Mouse (Mus musculus): ENCODE data around the gene Xpo1.
A peak's percentile ranks its signal among the peaks of the same experiment; 100 is the strongest.
"Not testable (repeated sequence)": the region's sequence is repeated elsewhere in the genome, so short reads cannot be mapped to it uniquely, and the experiment has no call there.

The Xpo1 gene

DNA sequence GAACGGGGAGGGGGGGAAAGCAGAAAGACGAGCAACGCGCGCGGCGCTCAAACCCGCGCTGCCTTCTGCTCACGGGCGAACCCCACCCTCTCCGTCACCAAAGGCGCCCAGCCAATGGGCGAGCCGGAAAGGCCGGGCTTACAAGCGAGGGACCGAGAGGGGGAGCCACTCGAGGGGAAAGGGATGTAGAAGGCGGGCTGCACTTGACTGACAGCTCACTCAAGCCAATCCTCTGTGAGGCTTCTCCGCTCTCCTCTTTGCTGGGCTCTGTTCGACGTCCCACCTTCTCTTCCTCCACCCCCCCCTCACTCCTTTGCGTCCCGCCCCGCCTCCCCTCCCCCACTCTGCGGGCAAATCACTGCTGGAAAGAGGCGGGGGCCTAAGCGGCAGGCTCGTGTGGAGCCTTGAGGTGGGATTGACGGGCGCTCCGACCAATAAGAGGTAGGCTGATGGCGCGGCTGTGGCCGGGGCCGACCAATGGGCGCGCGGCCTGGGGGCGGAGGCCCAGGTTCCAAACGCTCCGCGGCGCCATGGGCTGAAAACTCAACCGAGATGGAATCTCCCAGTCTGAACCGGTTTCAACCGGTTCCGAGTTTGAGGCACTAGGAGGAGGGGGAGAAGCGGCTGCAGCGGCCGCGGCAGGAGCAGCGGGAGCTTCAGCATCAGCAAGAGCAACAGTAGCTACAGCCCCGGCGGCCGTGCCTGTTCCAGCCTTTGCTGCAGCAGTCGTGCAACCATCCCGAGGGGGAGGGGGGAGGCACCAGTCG, at the start of gene Xpo1:
Gene Xpo1 (plus strand): TSS at position 615 of the 767 bp plus-strand sequence.
- peak; percentile 100 for DNase-seq

DNA sequence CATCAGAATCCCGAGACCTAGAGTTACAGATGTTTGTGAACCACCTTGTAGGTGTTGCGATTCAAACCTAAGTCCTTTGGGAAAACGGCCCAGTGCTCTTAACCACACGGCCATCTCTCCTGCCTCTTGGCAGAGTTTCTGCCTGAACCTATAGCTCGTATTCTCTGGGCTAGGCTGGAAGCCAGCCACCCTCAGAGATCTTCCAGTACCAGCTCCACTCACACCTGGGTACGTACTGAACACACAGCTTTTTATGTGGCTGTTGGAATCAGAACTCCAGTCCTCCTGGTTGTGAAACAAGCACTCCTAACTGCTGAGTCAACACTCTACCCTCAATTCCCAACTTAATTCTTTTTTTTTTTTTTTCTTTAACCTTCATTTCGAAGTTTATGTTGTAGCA, 46.1 kb upstream of the Xpo1 start:
- DNase-seq = peak; percentile 26

DNA sequence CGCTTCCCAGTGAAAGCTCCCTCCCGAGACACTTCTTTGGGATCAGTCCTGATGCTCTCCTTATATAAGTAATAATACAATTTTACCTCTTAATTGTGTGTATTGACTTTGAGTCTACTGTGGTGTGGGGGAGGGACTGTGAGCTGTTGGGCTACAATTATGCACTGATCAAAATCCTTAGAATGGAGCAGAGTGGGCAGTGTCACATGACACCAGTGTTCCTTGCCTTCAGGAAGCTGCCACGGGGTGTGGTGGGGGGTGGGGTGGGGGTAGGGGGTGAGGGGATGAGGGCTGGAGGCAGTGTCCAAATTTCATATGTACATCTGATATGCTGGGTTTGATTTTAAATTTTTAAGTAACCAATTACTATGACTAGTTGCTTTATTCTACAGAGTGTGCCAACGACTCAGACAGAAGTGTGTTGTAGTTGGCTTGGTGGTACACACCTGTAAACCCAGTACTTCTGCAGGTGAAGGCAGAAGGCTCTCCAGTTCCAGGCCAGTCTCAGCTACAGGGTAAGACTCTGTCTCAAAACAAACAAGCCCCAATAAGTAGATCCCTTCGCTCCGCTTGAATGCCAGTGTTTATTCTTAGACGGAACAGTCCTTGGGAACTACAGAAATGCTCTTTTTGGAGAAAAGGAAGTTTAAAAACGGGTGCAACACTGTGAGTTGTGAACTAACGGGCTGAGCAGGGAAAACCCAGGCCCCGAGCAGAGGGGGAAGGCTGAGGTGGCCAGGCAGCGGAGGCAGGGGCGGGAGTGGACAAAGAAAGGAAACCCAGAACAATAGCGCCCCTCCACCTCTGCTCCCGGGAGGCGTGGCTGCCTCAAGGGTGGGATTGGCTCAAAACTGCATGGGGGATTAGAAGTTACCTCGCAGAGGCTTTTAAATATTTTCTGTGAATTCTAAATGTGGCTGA, 45.0 kb upstream of the Xpo1 start:
- DNase-seq = peak; percentile 72

DNA sequence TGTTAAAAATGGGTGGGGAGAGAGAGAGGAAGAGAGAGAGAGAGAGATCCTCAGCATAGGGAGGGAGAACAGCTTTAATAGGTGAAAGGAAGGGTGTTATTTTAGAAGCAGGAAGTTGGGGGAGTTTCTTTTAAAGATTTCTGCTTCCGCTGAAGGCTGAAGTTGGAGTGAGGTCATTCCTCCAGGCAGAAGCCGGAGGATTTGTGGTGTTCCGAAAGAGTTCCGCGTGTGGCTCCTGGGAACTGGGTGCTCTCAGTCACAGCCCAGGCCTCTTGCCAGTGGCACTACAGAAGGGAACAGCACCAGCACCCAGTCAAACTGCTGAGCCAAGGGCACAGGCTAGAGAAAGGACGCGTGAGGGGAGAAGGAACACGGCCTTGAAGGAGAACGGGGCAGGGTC, 38.4 kb upstream of the Xpo1 start:
- DNase-seq = peak; percentile 48

DNA sequence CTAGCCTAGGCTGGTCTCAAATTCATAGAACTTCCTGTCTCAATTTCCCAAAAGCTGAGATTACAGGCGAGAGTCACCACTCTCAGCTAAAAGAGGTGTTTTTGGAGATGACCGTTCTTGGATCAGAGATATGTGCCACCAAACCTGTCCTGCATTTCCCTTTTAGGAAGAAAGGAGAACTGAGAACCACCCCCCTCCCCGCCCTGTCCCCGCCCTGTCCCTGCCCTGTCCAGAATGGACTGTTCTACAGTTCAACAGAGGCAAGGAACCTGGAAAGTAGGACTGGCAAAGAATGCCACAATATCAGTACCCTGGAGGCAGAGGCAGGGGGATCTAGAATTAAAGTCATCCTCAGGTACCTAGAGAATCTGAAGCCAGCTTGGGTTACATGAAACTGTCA, 19.8 kb upstream of the Xpo1 start:
- DNase-seq = no peak

DNA sequence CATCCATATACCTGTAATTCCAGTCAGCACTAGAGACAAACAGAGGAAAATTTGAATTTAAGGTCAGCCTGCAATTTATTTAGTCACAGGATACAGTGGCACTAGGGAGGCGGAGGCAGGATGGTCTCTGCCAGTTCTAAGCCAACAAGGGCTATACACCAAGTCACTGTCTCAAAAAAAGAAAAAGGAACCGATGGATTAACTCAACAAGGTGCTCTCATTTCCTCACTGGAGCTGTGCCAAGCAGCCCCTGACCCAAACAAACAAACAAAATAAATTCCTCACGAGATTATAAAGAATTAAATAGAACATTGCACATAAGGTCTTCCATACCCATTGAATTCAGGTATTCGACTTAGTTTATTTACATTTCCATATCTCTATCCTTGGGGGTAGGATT, 1.9 kb upstream of the Xpo1 start:
- DNase-seq = no peak

DNA sequence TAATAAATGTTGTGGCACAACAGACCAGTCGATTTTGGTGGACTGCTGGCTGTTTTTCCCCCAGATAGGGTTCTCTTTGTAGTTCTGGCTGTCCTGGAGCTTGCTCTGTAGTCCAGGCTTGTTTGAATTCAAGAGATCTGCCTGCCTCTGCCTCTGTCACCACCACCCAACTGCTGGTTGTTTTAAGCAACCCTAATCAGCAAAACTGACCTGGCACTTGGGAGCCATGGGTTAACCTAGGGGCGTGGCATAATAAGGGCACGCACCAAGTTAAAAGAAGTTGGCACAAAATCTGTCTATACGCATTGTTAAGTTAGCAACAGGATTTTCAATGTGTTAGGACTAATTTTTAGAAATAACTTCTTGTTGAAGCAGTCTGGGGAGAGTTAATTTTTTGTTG, 1.3 kb upstream of the Xpo1 start:
- no peak for DNase-seq

DNA sequence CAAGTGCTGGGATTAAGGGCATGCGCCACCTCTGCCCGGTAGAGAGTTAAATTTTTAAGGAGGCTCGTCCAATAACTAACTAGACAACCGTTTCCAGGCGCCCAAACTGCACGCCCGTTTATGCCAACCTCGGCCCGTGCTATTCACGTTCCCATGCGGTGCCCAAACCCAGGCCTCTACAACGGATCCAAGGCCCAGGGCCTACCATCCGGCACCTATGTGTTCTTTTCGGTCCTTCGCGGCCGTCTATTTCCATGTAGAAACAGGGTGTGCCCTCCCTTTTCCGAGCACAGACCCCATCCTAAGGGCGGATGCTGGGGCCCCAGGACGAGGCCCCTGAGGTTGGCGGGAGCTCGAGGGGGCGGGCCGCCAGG, 801 bp upstream of the Xpo1 start:
- DNase-seq = no peak

DNA sequence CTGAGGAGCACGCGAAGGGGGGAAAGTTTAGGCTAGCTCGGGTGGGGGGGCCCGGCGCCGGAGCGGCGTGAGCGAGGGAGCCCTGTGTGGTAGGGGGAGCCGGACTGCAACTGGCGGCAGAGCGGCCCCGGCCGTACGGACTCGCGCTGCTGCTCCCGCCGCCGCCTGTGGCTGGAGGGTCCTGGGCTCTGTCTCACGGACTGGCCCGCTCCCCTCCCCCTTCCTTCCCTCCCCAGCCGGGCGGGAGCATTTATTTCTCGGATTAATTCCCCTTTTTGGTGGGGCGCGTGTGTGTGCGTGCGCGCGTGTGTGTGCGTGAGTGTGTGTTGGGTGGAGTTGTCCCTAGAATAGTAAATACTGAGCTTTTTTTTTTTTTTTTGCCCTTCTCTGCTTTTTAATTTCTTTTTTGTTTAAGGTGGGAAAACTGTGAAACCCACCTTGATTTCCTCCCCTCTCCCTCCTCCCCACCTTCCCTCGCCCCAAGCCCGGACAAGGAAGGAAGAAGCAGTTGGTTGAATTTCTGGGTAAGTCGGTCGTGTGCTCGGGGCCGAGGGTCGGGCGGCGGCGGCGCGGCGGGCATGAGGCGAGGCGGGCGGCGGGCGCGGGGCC, 457 bp downstream of the Xpo1 start:
- peak; percentile 39 for DNase-seq

DNA sequence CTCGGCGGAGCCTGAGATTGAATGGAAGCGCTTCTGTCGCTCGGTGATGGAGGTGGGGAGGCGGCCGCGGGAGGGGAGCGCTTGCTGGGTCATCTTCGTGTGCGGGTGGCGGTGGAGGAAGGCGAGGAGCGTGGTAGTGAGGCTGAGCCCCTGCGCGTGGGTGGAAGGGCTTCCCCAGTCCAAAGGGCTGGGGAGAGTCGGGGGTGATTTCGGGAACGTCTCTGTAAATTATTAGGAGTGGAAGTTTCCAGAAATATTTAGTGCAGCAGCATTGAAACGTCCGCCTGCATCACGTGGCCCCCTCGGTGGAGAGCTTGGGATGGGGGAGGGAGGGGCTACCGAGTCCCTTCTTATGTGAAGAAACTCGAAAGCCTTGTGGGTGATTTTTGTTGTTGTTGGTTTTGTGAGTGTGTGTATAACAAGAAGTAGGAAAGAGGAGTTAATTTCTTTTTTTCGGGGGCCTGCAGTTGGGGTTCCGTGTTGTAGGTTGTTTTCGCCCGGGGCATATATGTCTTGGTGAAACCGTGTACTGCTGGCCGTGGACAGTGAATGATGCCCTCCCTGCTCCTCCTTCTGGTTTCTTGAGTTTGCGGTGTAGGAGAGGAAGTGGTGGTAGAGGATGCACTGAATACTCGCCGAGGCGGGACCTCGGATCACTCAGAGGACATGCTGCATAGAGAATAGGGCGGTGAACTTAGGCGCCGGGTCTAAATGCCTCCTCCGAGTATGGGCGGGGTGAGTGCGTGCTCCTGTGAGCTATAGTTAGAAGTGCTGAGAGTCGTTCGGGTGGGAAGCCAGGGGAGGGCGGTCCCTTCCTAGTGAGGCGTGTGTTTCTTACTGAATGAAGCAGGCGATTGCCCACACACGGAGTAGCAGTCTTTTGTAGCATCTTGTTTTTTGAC, 1.2 kb downstream of the Xpo1 start:
- DNase-seq = peak; percentile 92

DNA sequence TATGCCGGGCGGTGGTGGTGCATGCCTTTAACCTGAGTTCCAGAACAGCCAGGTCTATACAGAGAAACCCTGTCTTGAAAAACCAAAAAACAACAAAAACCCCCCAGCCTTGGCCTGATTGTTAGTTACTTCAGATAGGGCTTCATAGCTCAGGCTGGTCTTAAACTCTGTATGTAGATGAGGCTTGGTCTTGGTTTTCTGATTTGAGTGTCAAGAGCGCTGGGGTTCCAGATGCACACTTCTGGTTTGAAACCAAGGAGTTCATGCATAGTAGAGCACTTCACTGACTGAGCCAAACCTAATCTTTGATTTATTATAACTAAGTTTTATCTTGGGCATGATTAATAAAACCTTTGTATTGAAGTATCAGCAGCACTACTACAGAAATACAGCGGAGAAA, 3.2 kb downstream of the Xpo1 start:
- no peak for DNase-seq

DNA sequence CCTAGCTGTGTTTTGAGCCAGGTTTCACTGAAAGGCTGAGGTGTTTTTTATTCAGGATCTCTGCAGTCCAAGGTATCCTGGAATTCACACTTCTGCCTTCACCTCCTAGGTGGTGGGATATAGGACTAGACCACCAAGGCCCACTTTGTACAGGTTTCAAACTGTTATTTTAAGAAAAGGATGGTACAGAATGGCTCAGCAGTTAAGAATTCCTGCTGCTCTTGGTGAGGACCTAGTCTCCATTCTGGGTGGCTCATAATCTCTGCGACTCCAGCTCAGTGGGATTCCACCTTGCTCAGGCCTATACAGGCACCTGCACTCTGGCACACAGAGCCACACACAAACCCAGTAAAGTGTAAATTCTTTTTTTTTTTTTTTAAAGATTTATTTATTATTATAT, 3.6 kb downstream of the Xpo1 start:
- no peak for DNase-seq

DNA sequence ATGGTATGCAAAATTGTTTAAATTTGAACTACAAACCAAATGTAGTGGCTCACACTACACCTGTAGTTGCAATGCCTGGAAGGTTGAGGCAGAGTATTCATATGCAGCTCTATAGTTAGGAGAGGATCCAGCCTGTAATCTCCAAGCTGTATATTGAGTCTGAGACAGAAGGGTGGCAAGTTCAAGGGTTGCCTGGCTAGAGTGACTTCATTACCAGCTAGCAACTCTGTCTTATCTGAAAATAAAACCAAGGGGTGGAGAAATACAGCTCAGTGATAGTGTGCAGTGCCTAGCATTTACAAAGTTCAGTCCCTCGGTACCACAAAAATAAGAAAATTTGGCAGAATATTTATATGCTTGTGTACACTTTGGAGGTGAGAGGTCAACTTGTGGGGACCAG, 4.3 kb downstream of the Xpo1 start:
- no peak for DNase-seq

DNA sequence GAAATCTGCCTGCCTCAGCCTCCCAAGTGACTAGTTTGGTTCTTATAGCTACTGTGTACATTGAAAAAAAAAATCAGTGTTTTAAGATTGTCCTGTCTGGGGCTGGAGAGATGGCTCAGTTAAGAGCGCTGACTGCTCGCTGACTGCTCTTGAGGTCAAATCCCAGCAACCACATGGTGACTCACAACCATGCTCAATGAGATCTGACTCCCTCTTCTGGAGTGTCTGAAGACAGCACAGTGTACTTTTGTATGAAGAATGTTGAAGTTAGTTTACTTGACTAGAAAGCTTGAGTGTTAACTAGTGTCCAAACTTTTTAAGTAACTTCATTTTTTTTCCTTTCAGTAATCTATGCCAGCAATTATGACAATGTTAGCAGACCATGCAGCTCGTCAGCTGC, 5.6 kb downstream of the Xpo1 start:
- DNase-seq = peak; percentile 24

DNA sequence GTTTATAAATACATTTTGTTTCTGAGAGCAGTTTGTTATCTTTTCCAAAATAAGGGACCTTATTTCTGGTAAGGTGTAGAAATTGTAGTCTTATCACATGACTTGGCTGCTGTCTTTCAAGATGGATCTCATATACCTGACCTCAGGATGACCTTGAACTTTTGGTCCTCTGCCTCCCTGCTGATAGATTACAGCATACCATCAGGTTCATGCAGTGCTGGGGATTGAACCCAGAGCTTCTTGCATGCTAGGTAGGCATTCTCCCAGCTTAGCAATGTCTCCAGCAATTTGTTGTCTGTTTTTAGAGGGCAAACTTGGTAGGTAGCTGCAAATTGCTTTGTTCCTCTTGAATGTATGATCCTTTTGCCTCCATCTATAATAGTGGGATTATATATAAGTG, 9.1 kb downstream of the Xpo1 start:
- DNase-seq = no peak

DNA sequence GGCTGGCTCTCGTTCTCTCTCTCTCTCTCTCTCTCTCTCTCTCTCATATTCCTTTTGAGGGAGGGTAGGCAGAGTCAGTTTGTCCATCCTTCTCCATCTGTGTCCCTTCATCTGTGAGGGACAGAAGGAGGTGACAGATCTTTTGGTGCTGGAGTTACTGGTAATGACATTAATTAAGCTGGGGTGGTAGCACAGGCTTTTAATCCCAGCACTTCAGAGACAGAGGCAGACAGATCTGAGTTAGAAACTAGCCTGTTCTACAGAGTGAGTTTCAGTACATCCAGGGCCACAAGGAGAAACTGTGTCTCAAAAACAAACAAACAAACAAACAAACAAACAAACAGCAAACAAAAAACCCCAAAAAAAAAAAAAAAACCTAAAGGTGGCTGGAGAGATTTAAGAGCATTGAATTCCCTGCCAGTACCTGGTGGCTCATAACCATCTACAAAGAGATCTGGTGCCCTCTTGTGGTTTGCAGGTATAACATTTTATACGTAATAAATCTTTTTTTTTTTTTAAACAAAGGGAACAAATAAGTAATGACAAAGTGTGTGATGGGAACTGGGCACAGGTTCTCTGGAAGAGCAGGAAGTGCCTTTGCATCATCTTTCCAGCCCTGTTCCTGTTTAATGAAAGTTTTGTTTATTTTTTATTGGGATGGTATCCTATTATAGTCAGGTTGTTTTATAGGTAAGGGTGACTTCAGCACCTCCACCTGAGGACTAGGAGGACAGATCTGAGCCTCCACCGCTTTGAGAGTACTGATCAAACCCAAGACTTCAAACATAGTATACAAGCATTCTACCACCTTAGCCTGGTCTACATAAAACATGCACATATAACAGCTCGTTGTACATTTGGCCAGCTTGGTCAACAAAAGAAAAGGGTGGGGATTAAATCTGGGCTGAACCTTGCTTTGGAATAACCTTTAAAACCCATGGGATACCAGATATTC, 16.2 kb downstream of the Xpo1 start:
- peak; percentile 70 for DNase-seq

DNA sequence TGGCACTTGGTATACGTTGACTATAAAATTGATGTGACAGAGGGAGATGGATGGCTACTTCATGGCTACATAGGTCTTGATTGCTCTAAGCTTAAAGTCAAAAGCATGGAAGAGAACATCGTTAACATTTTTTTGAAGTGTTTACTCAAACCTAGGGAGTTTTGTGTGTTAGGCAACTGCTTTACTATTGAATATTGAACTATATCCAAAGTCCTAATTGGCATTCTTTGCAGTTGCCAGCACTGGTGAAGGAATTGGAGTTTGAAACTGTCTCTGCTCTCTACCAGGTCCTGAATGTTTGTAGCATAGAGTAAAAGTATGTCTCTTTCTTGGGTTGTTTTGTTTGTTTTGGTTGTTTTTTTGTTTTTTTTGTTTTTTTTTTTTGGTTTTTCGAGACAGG, 19.9 kb downstream of the Xpo1 start:
- DNase-seq = no peak

DNA sequence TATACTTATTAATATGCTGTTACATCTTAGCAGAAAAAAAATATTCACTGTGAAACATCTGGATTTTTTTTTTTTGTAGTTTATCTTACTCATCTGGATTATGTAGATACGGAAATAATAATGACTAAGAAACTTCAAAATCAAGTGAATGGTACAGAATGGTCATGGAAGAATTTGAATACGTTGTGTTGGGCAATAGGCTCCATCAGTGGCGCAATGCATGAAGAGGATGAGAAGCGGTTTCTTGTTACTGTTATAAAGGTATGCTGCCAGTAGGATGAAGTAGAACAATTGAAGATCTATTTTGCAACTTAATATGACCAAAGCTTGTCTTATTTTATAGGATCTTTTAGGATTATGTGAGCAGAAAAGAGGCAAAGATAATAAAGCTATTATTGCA, 28.6 kb downstream of the Xpo1 start:
- no peak for DNase-seq

DNA sequence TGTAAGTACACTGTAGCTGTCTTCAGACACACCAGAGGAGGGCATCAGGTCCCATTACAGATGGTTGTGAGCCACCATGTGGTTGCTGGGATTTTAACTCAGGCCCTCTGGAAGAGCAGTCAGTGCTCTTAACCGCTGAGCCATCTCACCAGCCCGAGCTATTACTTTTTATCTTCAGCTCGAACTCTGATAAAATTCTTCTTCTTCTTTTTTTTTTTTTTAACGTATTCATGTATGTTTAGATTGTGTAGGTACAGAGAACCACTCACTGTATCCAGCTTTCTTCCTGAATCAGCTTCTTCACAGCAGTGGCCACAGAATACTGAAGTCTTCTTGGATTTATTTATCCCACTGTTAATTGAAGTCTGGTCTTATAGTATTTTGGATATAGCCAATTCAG, 33.0 kb downstream of the Xpo1 start:
- DNase-seq = not testable (repeated sequence)

DNA sequence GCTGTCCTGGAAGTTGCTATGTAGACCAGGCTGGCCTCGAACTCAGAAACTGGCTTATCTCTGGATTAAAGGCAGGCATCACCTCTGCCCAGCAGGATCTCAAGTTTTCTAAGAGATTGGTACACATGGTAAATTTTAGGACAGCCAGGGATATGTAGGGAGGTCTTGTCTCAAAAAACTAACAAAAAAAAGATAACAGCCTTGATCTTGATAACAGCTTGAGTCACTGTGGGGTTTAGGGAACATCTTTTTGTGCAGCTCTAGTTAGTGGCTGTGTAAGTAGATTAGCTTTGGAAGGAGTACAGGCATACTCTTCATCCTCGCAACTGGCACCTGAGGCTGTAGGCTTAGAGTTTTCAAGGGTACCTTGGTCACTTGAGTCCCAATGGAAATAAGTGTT, 41.5 kb downstream of the Xpo1 start:
- no peak for DNase-seq

DNA sequence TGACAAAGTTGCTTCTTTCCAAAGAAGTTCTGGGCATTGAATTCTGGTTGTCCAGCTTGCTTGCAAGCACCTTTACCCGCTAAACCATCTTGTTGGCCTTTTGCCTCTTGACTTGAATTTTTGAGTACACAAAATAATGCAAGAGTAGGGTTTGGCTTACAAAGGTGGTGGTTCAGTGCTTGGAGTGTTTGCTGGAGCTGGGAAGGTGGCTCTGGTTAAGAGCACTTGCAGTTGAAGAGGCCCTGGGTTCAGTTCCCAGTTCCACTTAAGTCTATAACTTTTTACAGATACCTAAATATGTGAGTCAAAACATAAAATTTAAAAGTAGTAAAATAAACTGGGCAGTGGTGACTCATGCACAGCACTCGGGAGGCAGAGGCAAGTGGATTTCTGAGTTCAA, 42.5 kb downstream of the Xpo1 start:
- DNase-seq = peak; percentile 72

DNA sequence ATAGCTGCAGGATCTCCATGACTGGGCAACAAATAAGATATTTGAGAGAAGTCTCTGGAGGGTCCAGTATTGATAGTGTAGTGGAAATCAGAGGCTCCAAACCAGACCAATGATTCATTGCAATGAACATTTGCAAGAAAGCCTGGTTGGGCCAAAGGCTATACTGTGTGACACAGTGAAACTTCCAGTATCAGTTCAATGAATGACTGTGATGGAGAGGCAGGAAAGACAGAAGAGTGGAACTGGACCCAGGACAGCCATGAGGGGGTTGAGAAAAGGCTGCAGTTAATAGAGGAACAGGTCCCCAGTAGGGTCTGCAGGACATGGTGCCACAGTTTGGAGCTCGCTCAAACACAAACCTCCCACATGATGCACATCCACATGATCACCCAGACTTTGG, 44.1 kb downstream of the Xpo1 start:
- DNase-seq = no peak
